Mouse (Mus musculus) intestine, embryonic 14.5 days (tissue): ENCODE data around the gene Snca. TPM values are rescaled to one million over a fixed set of nuclear protein-coding genes. Genes with fewer than 3 reads are reported as not detected.
A peak's percentile ranks its signal among the peaks of the same experiment; 100 is the strongest.
"Not testable (repeated sequence)": the region's sequence is repeated elsewhere in the genome, so short reads cannot be mapped to it uniquely, and the experiment has no call there.

Experiments
- ATAC-seq: fragments of 200-750 bp; cut with Nextera tagmentation; replicated peaks from 2 replicates; pipeline ENCODE4 v1.8.0; 2017; ENCODE audit warnings: low read depth, moderate number of reproducible peaks, moderate TSS enrichment, moderate library complexity; ENCODE audit not compliant: low FRiP score, low TSS enrichment
- DNase-seq: peaks from one replicate; pipeline ENCODE4 v3.0.0-alpha.2; 2018; ENCODE audit warnings: low spot score
- H3K27ac ChIP-seq: fragments of 300-500 bp; sonication (generic); 2 replicates; pipeline ENCODE4 v1.5.1; 2014; ENCODE audit warnings: low read depth, mild to moderate bottlenecking, control low read depth
- H3K27me3 ChIP-seq: fragments of 300-500 bp; sonication (generic); replicated peaks from 2 replicates; pipeline ENCODE4 v1.6.1; 2014; ENCODE audit warnings: low read length, control low read depth; ENCODE audit not compliant: control insufficient read depth, insufficient read depth
- H3K36me3 ChIP-seq: fragments of 300-500 bp; sonication (generic); 2 replicates; pipeline ENCODE4 v1.6.1; 2014; ENCODE audit warnings: low read length, control low read depth; ENCODE audit not compliant: control insufficient read depth, insufficient read depth
- H3K4me1 ChIP-seq: fragments of 300-500 bp; sonication (generic); replicated peaks from 2 replicates; pipeline ENCODE4 v1.6.1; 2014; ENCODE audit warnings: low read length, control low read depth, mixed read lengths; ENCODE audit not compliant: control insufficient read depth, insufficient read depth
- H3K4me2 ChIP-seq: fragments of 300-500 bp; sonication (generic); 2 replicates; pipeline ENCODE4 v1.6.1; 2014; ENCODE audit warnings: low read length
- H3K4me3 ChIP-seq: fragments of 300-500 bp; sonication (generic); 2 replicates; pipeline ENCODE4 v1.5.1; 2014; ENCODE audit warnings: low read depth, low read length, control low read depth, mixed read lengths
- H3K9ac ChIP-seq: fragments of 300-500 bp; sonication (generic); 2 replicates; pipeline ENCODE4 v1.6.1; 2014; ENCODE audit warnings: mild to moderate bottlenecking, low read length
- H3K9me3 ChIP-seq: fragments of 300-500 bp; sonication (generic); 2 replicates; pipeline ENCODE4 v1.6.1; 2016; ENCODE audit warnings: low read length, control low read depth; ENCODE audit not compliant: control insufficient read depth
- WGBS: fragments of 180-500 bp; shearing (Covaris S2); extraction: QIAGEN DNeasy Blood & Tissue Kit; methylation state at CpG from one replicate; pipeline ENCODE4 v1.1.7; 2014; 5-methylcytosine and 5-hydroxymethylcytosine counted together
- polyA plus RNA-seq: library from polyadenylated mRNA; unstranded; fragments of >200 nt; fragmentation: Nextera tagmentation; extraction: Ambion mirVana; gene quantifications from 2 replicates; pipeline ENCODE4 v1.2.1, GENCODE M21; 2014

Snca gene
- polyA plus RNA-seq, 1 experiment from 2014 or later = 19.3 TPM

DNA sequence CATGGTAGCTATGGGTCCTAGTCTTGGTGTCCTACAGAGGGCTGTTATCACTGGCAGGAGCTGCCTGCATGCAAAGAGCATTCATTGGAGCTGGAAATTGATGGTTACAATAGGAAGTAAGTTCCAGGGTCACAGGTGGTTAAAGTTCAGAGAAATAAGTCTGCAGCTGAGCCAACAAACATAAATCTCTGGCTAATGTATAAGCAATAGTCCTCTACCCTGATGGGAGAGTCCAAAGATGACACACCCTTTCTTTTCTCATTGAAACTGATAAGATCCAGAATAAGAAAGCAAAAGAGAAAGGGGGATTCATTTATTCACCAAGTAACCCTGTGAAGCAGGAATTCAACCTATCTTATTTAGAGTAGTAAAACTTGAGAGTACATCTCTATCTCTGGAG is 83.7 kb downstream of the Snca start:
- Histone ChIP-seq H3K4me1 (no peaks in the 10 kb centered on the region), H3K9ac (no peak overlapping the region), H3K27me3 (no peaks in the 10 kb centered on the region), H3K4me2 (no peak overlapping the region), H3K36me3 (no peaks in the 10 kb centered on the region), H3K9me3 (no peaks in the 10 kb centered on the region), H3K27ac (no peak overlapping the region), H3K4me3 (no peak overlapping the region)
- DNase-seq = no peak
- ATAC-seq = peak; percentile 55; the same call in 1 of the 2 replicates

DNA sequence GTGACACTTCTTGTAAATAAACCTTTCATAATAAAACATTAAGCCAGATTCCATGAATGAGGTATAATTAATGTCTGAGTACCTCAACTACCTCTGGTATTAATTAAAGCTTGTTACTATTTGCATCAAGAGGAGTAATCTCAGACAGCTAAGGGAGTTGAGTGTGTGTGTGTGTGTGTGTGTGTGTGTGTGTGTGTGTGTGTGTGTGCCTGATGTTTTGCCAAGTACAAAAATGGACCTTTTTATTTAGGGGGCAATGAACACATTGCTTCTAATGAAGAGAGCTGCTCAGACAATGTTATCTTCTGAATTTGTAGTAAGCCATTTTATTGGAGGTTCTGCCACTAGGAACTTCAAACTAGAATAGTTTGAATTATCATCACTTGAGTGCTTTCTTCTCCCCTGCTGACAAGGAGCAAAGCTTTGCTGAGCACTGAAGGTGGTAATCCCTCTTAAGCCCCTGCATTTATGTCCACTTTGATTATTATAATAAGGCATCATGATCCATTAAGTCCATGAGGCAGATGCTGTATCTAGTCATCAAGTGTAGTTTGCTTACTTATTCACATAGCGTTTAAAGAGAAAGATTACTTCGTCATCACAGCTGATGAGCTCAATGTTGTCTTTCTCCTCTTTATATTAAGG is 88.1 kb downstream of the Snca start:
- H3K27me3 ChIP-seq = no peaks in the 10 kb centered on the region
- no peak for ATAC-seq
- DNase-seq = no peak
- no peak overlapping the region for H3K4me2 ChIP-seq
- H3K36me3 ChIP-seq = no peaks in the 10 kb centered on the region
- 84% methylated on average over 2 of the region's 2 CpGs for WGBS
- no peaks in the 10 kb centered on the region for H3K9me3 ChIP-seq
- H3K4me1 ChIP-seq = no peaks in the 10 kb centered on the region
- no peak overlapping the region for H3K27ac ChIP-seq
- H3K4me3 ChIP-seq = no peak overlapping the region
- no peak overlapping the region for H3K9ac ChIP-seq

DNA sequence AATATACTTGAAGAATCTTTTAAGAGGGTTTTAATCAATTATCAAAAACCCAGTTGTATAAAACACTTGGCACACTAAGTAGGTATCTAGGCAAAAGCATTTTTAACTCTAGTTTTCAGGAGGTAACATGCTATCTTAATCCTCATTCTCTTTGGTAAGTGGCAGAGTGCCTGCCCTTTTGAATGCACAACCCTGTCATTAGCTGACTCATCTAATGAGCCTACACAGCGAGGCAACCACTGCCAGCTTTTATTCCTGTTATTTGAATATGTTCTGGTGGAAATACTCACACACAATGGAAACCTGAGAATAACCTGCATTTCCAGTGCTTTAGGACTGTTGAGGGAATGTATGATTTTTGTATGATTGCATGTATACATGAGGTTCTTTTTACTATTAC is 89.9 kb downstream of the Snca start:
- Histone ChIP-seq H3K9ac (no peak overlapping the region), H3K4me3 (no peak overlapping the region), H3K27ac (no peak overlapping the region), H3K36me3 (no peaks in the 10 kb centered on the region), H3K4me2 (no peak overlapping the region), H3K9me3 (no peaks in the 10 kb centered on the region), H3K4me1 (no peaks in the 10 kb centered on the region), H3K27me3 (no peaks in the 10 kb centered on the region)
- 68% methylated on average over 1 of the region's 1 CpGs for WGBS
- ATAC-seq (no peak), DNase-seq (no peak)

DNA sequence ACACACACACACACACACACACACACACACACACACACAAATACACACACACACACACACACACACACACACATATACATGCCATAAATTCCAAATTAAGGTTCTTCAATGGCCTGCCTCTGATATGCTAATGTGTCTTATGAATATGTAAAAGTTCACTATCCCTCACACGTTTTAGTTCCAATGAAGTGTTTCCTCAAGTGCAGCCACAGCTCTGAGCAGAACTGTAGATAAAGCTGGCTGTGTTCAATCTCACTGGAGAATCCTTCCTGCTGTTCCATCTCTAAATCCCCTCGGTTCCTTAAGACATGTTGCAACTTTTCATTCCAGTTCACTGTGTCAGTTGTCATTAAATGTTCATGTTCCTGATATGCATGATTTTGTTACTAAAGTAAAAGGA is 98.5 kb downstream of the Snca start:
- WGBS = 64% methylated on average over 2 of the region's 2 CpGs
- ATAC-seq (no peak), DNase-seq (no peak)

DNA sequence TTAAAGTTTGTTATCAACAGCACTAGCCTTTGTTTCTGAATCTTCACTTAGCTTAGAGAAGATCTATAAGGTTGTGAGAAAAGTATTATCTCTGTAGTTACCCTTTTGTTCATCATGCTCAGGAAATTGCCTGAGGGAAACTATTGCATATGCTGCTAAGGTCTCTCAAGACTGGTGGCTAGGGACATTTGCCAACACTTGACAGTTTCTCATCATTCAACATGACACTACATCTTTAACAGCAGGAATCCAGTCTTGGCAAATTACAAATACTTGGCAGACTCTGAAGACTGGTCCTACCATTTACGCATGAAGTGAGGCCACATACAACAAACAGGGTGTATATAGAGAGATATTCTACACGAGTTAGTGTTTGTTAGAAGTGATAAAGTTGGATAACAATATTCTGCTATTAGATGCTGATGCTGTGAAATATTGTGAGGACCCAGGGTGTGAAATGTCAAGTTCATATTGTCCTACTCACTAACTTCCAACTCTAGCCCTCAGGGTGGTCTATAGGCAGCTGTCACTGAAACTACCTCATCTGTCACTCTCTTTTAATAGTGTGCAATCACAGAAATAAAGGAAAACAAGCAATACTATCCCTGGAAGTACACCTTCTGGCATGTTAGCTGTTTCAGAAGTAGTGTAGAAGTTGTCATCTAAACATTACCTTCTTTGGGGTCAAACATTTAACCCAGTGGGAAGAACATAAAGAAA is 105.4 kb downstream of the Snca start:
- H3K4me2 ChIP-seq = no peak overlapping the region
- WGBS = 80% methylated on average over 2 of the region's 2 CpGs

More for the DNA sequence above, 98.5 kb downstream of the Snca start:
- no peaks in the 10 kb centered on the region for H3K4me1 ChIP-seq
- no peak overlapping the region for H3K4me3 ChIP-seq
- H3K9me3 ChIP-seq = no peaks in the 10 kb centered on the region
- no peaks in the 10 kb centered on the region for H3K36me3 ChIP-seq
- H3K4me2 ChIP-seq = no peak overlapping the region
- no peak overlapping the region for H3K27ac ChIP-seq
- no peaks in the 10 kb centered on the region for H3K27me3 ChIP-seq
- H3K9ac ChIP-seq = no peak overlapping the region

DNA sequence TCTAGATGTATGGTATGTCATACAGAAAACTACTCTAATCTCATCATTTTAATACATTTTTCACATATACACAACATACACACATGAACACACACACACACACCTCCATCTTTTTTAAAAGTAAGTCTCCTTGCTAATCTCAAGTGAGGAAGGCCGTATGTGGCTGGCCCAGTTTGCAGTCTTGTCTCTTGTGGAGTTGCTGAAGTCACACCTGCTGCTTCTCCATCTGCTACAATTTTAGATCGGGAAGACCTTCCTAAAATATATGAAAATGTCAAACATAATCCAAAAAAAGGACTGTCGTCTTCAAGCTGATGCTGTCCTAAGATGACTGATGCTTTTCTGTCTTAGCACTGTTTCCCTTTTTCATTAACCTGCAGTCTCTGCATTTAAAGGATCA is 112.1 kb downstream of the Snca start:
- no peak overlapping the region for H3K27ac ChIP-seq
- H3K4me1 ChIP-seq = no peaks in the 10 kb centered on the region
- no peak overlapping the region for H3K4me3 ChIP-seq
- no peaks in the 10 kb centered on the region for H3K9me3 ChIP-seq
- no peaks in the 10 kb centered on the region for H3K36me3 ChIP-seq
- WGBS = 81% methylated on average over 3 of the region's 3 CpGs
- no peak overlapping the region for H3K9ac ChIP-seq
- DNase-seq (no peak), ATAC-seq (no peak)
- no peaks in the 10 kb centered on the region for H3K27me3 ChIP-seq
- no peak overlapping the region for H3K4me2 ChIP-seq

More for the DNA sequence above, 105.4 kb downstream of the Snca start:
- no peak overlapping the region for H3K4me3 ChIP-seq
- no peaks in the 10 kb centered on the region for H3K9me3 ChIP-seq
- no peaks in the 10 kb centered on the region for H3K36me3 ChIP-seq
- ATAC-seq (no peak), DNase-seq (no peak)
- H3K9ac ChIP-seq = no peak overlapping the region
- no peaks in the 10 kb centered on the region for H3K4me1 ChIP-seq
- no peaks in the 10 kb centered on the region for H3K27me3 ChIP-seq
- H3K27ac ChIP-seq = no peak overlapping the region

DNA sequence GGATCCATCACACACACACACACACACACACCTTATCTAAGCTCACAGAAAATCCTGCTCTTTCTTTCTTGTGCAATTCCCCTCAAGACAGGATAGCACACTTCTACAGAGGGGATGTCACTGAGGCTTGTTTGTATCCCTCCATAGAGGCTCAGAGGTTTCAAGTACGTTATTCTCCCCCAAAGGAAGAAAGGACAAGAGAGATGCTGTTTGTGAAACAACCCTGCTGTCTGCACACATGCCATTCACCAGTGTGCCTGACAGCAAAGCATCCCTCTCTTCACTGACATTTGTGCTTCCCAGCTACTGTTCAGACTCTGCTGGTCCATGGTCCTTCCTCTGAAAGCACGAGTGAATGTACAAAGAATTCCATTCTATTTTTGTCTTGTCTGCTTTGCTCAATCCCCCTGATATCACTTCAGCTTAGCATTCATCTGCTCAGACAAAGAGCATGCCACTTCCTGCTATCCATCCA is 119.6 kb downstream of the Snca start:
- H3K9ac ChIP-seq = no peak overlapping the region
- H3K9me3 ChIP-seq = no peaks in the 10 kb centered on the region
- no peaks in the 10 kb centered on the region for H3K27me3 ChIP-seq
- no peak overlapping the region for H3K4me2 ChIP-seq
- WGBS = 48% methylated on average over 2 of the region's 2 CpGs
- H3K4me3 ChIP-seq = no peak overlapping the region
- no peak for ATAC-seq
- DNase-seq = no peak
- no peaks in the 10 kb centered on the region for H3K4me1 ChIP-seq
- H3K36me3 ChIP-seq = no peaks in the 10 kb centered on the region
- H3K27ac ChIP-seq = no peak overlapping the region

DNA sequence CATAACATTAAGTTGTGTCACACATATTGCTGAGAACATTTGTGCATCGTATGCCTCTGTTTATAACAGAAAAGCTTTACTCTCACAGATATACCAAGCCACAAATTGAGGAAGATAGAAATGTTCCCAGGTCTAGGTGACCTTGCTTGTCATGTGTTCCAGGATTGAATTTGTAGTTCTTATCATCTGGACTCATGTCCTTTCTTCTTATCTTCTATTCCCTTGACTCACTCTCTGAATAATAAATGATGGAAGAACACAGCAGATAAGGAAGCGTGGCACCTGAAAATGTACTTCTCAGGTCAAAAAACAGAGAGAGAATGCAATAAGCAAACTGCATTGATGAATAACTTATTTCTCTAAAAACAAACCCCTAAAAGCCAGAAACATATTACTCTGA is 131.6 kb downstream of the Snca start:
- Histone ChIP-seq H3K9ac (no peak overlapping the region), H3K27me3 (no peaks in the 10 kb centered on the region), H3K27ac (no peak overlapping the region), H3K4me2 (no peak overlapping the region), H3K36me3 (no peaks in the 10 kb centered on the region), H3K9me3 (no peaks in the 10 kb centered on the region), H3K4me1 (no peaks in the 10 kb centered on the region), H3K4me3 (no peak overlapping the region)
- no peak for DNase-seq
- ATAC-seq = no peak
- WGBS = 82% methylated on average over 2 of the region's 2 CpGs

DNA sequence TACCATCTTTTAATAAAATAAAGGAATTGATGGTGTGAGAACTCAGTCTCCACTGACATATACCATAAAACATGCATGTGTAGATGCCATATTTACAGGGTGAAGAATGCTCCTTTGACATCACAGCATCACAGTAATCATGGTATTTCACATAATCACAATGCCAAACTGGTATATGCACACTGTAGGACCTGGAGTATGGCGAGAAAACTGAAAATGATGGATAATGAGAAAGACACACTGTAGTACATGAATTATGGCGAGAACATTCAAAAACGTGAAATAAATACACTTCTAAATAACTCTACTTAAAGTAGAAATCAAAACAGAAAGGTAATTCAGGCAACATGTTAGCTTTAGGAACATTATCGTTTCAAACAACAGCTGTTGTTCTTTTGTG is 142.6 kb downstream of the Snca start:
- not testable (repeated sequence) for H3K27me3 ChIP-seq, H3K9me3 ChIP-seq, ATAC-seq, H3K36me3 ChIP-seq, H3K4me2 ChIP-seq, H3K4me3 ChIP-seq, H3K4me1 ChIP-seq, DNase-seq, H3K27ac ChIP-seq, H3K9ac ChIP-seq
- WGBS = 84% methylated on average over 4 of the region's 4 CpGs
